Mouse (Mus musculus) heart, embryonic 12.5 days (tissue): Measurements from ENCODE around the gene Marf1. TPM values are rescaled to one million over a fixed set of nuclear protein-coding genes. Genes with fewer than 3 reads are reported as not detected.

Experiments
- ATAC-seq: fragments of 200-750 bp; cut with Nextera tagmentation; 2 replicates; pipeline ENCODE4 v1.8.0; 2017; ENCODE audit warnings: moderate TSS enrichment, moderate library complexity; ENCODE audit not compliant: insufficient number of reproducible peaks, low FRiP score
- H3K27ac ChIP-seq: fragments of 300-500 bp; sonication (generic); 2 replicates; pipeline ENCODE4 v1.5.1; 2016; ENCODE audit warnings: mild to moderate bottlenecking, moderate library complexity; ENCODE audit not compliant: poor library complexity, severe bottlenecking
- H3K27me3 ChIP-seq: fragments of 300-500 bp; sonication (generic); replicated peaks from 2 replicates; pipeline ENCODE4 v1.6.1; 2016; ENCODE audit warnings: mild to moderate bottlenecking, moderate library complexity
- H3K36me3 ChIP-seq: fragments of 300-500 bp; sonication (generic); 2 replicates; pipeline ENCODE4 v1.6.1; 2016; ENCODE audit warnings: mild to moderate bottlenecking, moderate library complexity
- H3K4me1 ChIP-seq: fragments of 300-500 bp; sonication (generic); replicated peaks from 2 replicates; pipeline ENCODE4 v1.6.1; 2016; ENCODE audit warnings: mild to moderate bottlenecking
- H3K4me2 ChIP-seq: fragments of 300-500 bp; sonication (generic); 2 replicates; pipeline ENCODE4 v1.6.1; 2016; ENCODE audit warnings: mild to moderate bottlenecking, moderate library complexity
- H3K4me3 ChIP-seq: fragments of 300-500 bp; sonication (generic); 2 replicates; pipeline ENCODE4 v1.5.1; 2016; ENCODE audit warnings: mild to moderate bottlenecking
- H3K9ac ChIP-seq: fragments of 300-500 bp; sonication (generic); 2 replicates; pipeline ENCODE4 v1.6.1; 2016; ENCODE audit warnings: mild to moderate bottlenecking, moderate library complexity
- H3K9me3 ChIP-seq: fragments of 300-500 bp; sonication (generic); replicated peaks from 2 replicates; pipeline ENCODE4 v1.6.1; 2016; ENCODE audit warnings: mild to moderate bottlenecking, moderate library complexity
- WGBS: fragments of 180-500 bp; shearing (Covaris S2); methylation state at CpG from one replicate; pipeline ENCODE4 v1.1.7; 2016; 5-methylcytosine and 5-hydroxymethylcytosine counted together
- polyA plus RNA-seq: library from polyadenylated mRNA; unstranded; fragments of >200 nt; fragmentation: Nextera tagmentation; extraction: Ambion mirVana; gene quantifications from 2 replicates; pipeline ENCODE4 v1.2.1, GENCODE M21; 2016

The Marf1 gene
- polyA plus RNA-seq, 1 experiment from 2014 or later = 9.4 TPM

DNA sequence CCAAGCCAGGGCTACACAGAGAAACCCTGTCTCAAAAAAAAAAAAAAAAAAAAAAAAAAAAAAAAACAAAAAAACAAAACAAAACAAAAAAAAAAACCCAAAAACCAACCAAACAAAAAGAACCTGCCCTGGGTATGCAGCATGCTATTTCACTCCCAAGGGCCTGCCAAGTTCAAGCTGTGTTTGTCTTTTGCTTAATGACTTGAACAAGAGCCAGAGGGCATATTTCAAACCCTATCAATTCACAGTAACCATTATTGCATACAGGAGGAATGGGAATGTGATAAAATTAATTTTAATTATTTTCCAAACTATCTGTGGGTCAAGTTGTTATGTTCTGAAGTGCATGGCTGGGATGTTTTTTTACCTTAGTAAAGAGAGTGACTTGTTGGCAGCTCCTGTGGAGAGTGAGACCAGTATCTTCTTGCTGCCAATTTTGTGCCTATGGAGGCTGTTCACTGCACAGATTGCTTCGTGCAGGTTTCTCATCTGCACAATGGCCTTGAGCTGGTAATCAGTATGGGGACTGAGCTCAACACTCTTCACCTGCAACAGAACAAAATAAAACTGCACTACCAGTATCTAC lies 25.1 kb downstream of the Marf1 start:
- WGBS = 97% methylated on average over 1 of the region's 1 CpGs
- H3K27me3 ChIP-seq = no peaks in the 10 kb centered on the region
- no peak overlapping the region for H3K27ac ChIP-seq
- no peak overlapping the region for H3K4me3 ChIP-seq
- H3K9ac ChIP-seq = no peak overlapping the region
- H3K4me2 ChIP-seq = no peak overlapping the region
- H3K4me1 ChIP-seq = no peaks in the 10 kb centered on the region
- no peak for ATAC-seq
- H3K9me3 ChIP-seq = no peaks in the 10 kb centered on the region
- H3K36me3 ChIP-seq = peaks cover 83% of the 10 kb centered on the region

DNA sequence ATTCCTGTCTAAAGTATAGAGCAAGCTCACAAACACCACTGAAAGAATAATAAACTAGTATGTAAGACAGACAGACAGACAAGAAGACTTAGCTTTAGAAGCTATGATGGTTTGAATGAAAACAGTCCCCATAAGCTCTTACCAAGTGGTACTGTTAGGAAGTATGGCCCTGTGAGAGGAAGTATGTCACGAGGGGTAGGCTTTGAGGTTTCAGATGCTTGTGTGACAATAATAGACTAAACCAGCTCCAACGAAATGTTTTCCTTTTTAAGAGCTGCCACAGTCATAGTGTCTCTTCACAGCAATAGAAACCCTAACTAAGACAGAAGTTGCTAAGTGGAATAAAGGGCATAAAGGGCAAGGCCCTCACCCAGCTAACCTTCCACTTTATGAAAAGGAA lies 28.1 kb downstream of the Marf1 start:
- no peak for ATAC-seq
- H3K4me1 ChIP-seq = no peaks in the 10 kb centered on the region
- 76% methylated on average over 2 of the region's 2 CpGs for whole genome bisulfite sequencing

DNA sequence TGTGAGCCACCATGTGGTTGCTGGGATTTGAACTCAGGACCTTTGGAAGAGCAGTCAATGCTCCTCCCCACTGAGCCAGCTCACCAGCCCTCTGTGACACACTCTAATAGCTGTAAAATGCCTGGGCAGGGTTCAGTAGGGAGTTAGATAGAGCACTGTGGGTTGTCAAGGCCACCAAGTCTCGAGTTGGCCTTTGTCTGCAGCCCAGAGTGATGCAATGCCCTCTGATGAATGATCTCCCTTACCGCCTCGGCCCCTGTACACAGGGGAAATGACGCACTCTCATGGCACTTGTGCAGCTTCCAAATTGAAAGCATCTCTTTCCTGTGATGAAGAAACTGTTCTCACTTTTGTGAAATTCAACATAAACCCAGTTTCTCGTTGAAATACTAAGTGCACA lies 31.3 kb downstream of the Marf1 start:
- H3K27ac ChIP-seq = no peak overlapping the region
- no peaks in the 10 kb centered on the region for H3K9me3 ChIP-seq
- H3K4me1 ChIP-seq = no peaks in the 10 kb centered on the region
- H3K9ac ChIP-seq = no peak overlapping the region
- 87% methylated on average over 5 of the region's 5 CpGs for WGBS
- ATAC-seq = no peak
- no peak overlapping the region for H3K4me2 ChIP-seq
- H3K27me3 ChIP-seq = no peaks in the 10 kb centered on the region
- peaks cover 90% of the 10 kb centered on the region for H3K36me3 ChIP-seq
- no peak overlapping the region for H3K4me3 ChIP-seq

More for the DNA sequence above, 28.1 kb downstream of the Marf1 start:
- Histone ChIP-seq H3K9ac (no peak overlapping the region), H3K9me3 (no peaks in the 10 kb centered on the region), H3K4me3 (no peak overlapping the region), H3K27me3 (no peaks in the 10 kb centered on the region), H3K4me2 (no peak overlapping the region), H3K27ac (no peak overlapping the region), H3K36me3 (peaks cover 86% of the 10 kb centered on the region)

GRCm38 (mm10) chr16:14131376-14131775 lies 31.8 kb downstream of the Marf1 start:
- Histone ChIP-seq H3K4me2 (no peak overlapping the region), H3K36me3 (peaks cover 89% of the 10 kb centered on the region), H3K4me3 (no peak overlapping the region), H3K27ac (no peak overlapping the region), H3K4me1 (no peaks in the 10 kb centered on the region), H3K9me3 (no peaks in the 10 kb centered on the region), H3K9ac (no peak overlapping the region), H3K27me3 (no peaks in the 10 kb centered on the region)
- no peak for ATAC-seq
- 83% methylated on average over 3 of the region's 3 CpGs for WGBS

GRCm38 (mm10) chr16:14130796-14131195 lies 32.4 kb downstream of the Marf1 start:
- ATAC-seq = no peak
- Histone ChIP-seq H3K9me3 (no peaks in the 10 kb centered on the region), H3K27me3 (no peaks in the 10 kb centered on the region), H3K4me2 (no peak overlapping the region), H3K4me3 (no peak overlapping the region), H3K9ac (no peak overlapping the region), H3K4me1 (no peaks in the 10 kb centered on the region), H3K36me3 (peaks cover 89% of the 10 kb centered on the region), H3K27ac (no peak overlapping the region)
- WGBS = 86% methylated on average over 7 of the region's 7 CpGs

DNA sequence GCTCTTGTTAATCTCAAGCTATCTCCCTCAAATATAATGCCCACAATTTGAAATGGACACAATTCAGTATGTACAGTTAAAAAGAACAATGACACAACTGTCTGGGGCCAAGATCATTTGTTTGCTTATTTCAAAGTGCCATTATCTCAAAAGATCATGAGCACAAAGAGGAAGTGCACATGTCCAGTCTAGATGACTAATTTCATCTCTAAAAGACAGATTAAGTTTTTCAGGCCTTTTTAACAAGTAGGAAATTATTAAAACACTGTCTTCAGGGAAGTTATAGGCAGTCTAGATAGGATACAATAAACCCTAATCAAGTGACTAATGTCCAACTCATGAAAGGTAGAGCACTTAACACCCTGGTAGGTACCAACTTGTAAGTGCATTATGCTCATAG lies 34.2 kb downstream of the Marf1 start:
- Histone ChIP-seq H3K4me3 (no peak overlapping the region), H3K4me2 (no peak overlapping the region), H3K9me3 (no peaks in the 10 kb centered on the region), H3K9ac (no peak overlapping the region), H3K27ac (no peak overlapping the region), H3K36me3 (peaks cover 91% of the 10 kb centered on the region), H3K4me1 (no peaks in the 10 kb centered on the region), H3K27me3 (no peaks in the 10 kb centered on the region)
- no peak for ATAC-seq

GRCm38 (mm10) chr16:14125253-14125652 lies 37.9 kb downstream of the Marf1 start:
- no peak for ATAC-seq

DNA sequence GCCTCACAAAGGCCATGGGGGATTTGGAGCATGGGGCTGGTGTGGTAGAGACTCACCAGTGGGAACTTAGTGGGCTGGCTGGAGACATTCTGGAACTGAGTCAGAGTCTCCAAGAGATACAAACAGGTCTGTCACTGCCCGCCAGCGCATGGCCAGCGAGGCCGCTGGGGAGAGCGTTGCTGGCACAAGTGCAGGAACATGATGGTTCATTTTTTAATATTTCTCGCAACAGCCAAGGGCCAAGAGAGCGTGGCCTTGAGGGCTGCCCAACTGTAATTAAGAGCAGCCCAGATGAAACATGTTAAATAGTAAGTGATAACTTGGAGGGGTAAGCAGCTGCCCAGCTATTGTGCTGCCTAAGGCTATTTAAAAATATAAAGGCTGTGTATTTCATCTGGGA lies 38.4 kb downstream of the Marf1 start:
- Histone ChIP-seq H3K4me1 (no peaks in the 10 kb centered on the region), H3K27me3 (no peaks in the 10 kb centered on the region), H3K36me3 (peaks cover 92% of the 10 kb centered on the region), H3K27ac (no peak overlapping the region), H3K4me3 (no peak overlapping the region), H3K9me3 (no peaks in the 10 kb centered on the region), H3K9ac (no peak overlapping the region), H3K4me2 (no peak overlapping the region)
- WGBS = 98% methylated on average over 7 of the region's 7 CpGs
- ATAC-seq = no peak

More at GRCm38 (mm10) chr16:14125253-14125652, 37.9 kb downstream of the Marf1 start:
- H3K27me3 ChIP-seq = no peaks in the 10 kb centered on the region
- no peaks in the 10 kb centered on the region for H3K9me3 ChIP-seq
- no peak overlapping the region for H3K9ac ChIP-seq
- 91% methylated on average over 1 of the region's 1 CpGs for WGBS
- no peak overlapping the region for H3K4me3 ChIP-seq
- peaks cover 94% of the 10 kb centered on the region for H3K36me3 ChIP-seq
- H3K4me2 ChIP-seq = no peak overlapping the region
- H3K4me1 ChIP-seq = no peaks in the 10 kb centered on the region
- H3K27ac ChIP-seq = no peak overlapping the region

GRCm38 (mm10) chr16:14123901-14124300 lies 39.2 kb downstream of the Marf1 start:
- Histone ChIP-seq H3K4me2 (no peak overlapping the region), H3K9ac (no peak overlapping the region), H3K27ac (no peak overlapping the region), H3K4me1 (no peaks in the 10 kb centered on the region), H3K36me3 (peaks cover 88% of the 10 kb centered on the region), H3K4me3 (no peak overlapping the region), H3K27me3 (no peaks in the 10 kb centered on the region), H3K9me3 (no peaks in the 10 kb centered on the region)
- no peak for ATAC-seq
- WGBS = 90% methylated on average over 2 of the region's 2 CpGs

- H3K9ac ChIP-seq = no peak overlapping the region
- H3K36me3 ChIP-seq = peaks cover 78% of the 10 kb centered on the region
Observed at GRCm38 (mm10) chr16:14122586-14122985, 40.6 kb downstream of the Marf1 start.

DNA sequence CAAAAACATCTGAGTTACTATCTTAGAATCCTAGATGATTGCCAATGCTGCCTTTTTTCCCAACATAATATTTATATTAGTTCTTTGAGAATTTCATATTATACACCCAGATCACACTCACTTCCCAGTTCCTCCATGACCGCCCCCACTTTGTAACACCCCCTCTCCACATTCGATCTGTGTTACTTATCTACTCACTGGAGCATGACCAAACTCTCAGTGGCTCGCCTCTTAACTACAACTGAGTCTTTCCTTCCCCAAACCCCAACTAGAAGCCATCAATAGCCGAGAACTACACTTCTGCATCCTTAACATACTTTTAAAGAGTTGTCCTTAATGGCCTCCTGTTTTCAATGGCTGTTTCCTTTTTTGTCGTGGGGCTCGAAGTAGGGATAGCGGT lies 41.6 kb downstream of the Marf1 start:
- Histone ChIP-seq H3K36me3 (peaks cover 80% of the 10 kb centered on the region), H3K4me1 (peaks cover 5% of the 10 kb centered on the region; the same call in 1 of the 2 replicates), H3K27ac (no peak overlapping the region), H3K4me2 (no peak overlapping the region), H3K27me3 (no peaks in the 10 kb centered on the region), H3K9me3 (no peaks in the 10 kb centered on the region), H3K4me3 (no peak overlapping the region), H3K9ac (no peak overlapping the region)
- WGBS = 93% methylated on average over 7 of the region's 7 CpGs
- ATAC-seq = no peak

More at GRCm38 (mm10) chr16:14122586-14122985, 40.6 kb downstream of the Marf1 start:
- ATAC-seq = no peak
- Histone ChIP-seq H3K4me1 (peaks cover 2% of the 10 kb centered on the region; the same call in 1 of the 2 replicates), H3K27ac (no peak overlapping the region), H3K4me2 (no peak overlapping the region), H3K27me3 (no peaks in the 10 kb centered on the region), H3K4me3 (no peak overlapping the region), H3K9me3 (no peaks in the 10 kb centered on the region)

DNA sequence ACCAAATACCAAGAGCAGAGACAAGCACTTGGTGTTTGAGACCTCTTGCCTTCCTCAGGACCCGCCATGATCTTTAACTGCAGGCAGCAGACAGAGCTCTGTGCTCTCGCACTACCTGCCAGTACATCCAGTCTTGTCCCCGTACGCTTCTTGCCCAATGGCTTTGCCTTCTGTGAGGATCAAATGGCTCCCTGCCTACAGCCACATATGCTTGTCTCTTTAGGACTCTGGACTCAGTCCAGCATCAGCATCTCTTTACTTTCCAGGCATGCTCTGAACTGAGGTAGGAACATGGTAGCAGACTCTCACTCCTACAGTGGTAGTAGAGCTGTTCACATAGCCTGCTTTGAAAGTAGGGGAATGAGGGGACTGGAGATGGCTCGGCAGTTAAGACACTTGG lies 42.2 kb downstream of the Marf1 start:
- Histone ChIP-seq H3K4me2 (no peak overlapping the region), H3K9me3 (no peaks in the 10 kb centered on the region), H3K27ac (no peak overlapping the region), H3K9ac (no peak overlapping the region), H3K4me1 (peaks cover 5% of the 10 kb centered on the region; the same call in 1 of the 2 replicates), H3K4me3 (no peak overlapping the region), H3K36me3 (peaks cover 80% of the 10 kb centered on the region), H3K27me3 (no peaks in the 10 kb centered on the region)
- WGBS = 95% methylated on average over 5 of the region's 5 CpGs
- ATAC-seq = no peak
